Mouse (Mus musculus) T-cell, adult 2 months (primary cell): ENCODE measurements around the gene Olfr50.

Experiments
- DNase-seq: peaks from one replicate; pipeline ENCODE4 v3.0.0; 2022; ENCODE audit warnings: low spot score

The Olfr50 gene

GRCm38 (mm10) chr2:36790238-36790637 lies at the start of gene Olfr50:
Olfr50 (plus strand) TSS chr2:36790538.
- no peak for DNase-seq

DNA sequence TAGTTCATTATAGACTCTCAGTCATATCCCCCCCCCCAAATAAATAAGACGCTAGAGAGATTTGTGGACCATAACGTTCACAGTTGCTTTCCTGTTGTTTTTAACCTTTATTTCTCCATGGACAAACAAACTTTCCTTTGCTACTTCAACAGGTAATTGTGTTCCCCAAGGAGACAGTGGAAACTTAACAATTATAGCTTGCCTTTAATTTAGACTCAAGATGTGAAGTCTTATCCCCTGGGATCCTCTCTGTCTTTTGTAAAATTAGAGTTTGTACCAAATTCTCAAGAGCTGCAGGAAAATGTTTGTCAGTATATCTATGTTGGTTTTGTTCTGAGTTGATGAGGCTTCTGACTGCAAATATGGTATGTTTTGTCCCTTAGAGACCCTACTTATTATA lies 6.4 kb upstream of the Olfr50 start, which contains the start of gene Olfr348:
Olfr348 (plus strand) TSS at position 301 of the 400 bp plus-strand sequence.
- no peak for DNase-seq

GRCm38 (mm10) chr2:36816932-36817331 lies 26.6 kb downstream of the Olfr50 start, which contains the start of gene Olfr3:
Olfr3 (minus strand) TSS chr2:36817032.
- DNase-seq, result no peak

DNA sequence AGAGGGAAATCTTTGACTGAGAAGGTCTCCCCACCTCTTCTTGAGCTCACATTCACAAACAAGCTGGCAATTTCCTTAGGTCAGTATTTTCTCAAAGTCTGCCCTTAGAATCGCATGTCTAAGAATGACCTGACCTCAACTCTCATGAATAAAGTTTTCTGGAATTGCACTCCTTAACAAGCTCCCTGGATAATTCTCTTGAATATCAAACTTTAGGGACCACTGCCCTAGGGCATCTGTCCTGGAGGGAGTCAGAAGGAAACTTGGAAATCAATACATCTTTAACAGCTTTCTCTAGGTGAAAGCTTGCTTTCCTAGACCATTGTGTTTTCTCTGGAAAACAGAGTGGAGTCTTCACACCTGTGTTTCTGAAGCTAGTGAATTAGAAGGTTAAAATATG lies 55.7 kb downstream of the Olfr50 start, which contains the start of gene Olfr350:
Olfr350 (plus strand) TSS at position 301 of the 400 bp plus-strand sequence.
- no peak for DNase-seq
